ENCODE assay signal across 15 mouse cellular contexts in genomic region chr12:44071766-44072165, GRCm38 (mm10).
"Had no signal": no experiment of that assay in that cellular context is flagged by ENCODE, and none has a peak within 500 bp of the region (broad histone marks: within the 10 kb centered on the region; RNA-seq: fewer than 3 reads in every experiment).

No protein-coding gene starts in this region.

- H3K9ac ChIP-seq: neural tube, embryonic 15.5 days; stomach, embryonic 15.5 days had no signal

- H3K4me2 ChIP-seq: neural tube, embryonic 15.5 days; stomach, embryonic 15.5 days had no signal

- H3K9me3 ChIP-seq: neural tube, embryonic 15.5 days; stomach, embryonic 15.5 days had no signal

- DNase-seq: retina, postnatal 1 day; right cerebral cortex, adult 18-20 months; right cerebral cortex, postnatal 14 days; right cerebral cortex, postnatal 25 days; right cerebral cortex, postnatal 4 days; spleen, adult 18-20 months; thymus, adult 18-20 months; thymus, adult 2 months; thymus, postnatal 14 days; thymus, postnatal 25 days; thymus, postnatal 36 days; thymus, postnatal 4 days had no signal

- H3K27ac ChIP-seq: neural tube, embryonic 15.5 days; stomach, embryonic 15.5 days; stomach, postnatal 0 days had no signal

- H3K4me3 ChIP-seq: neural tube, embryonic 15.5 days; stomach, embryonic 15.5 days had no signal

- H3K4me1 ChIP-seq: neural tube, embryonic 15.5 days; stomach, embryonic 15.5 days had no signal

- H3K27me3 ChIP-seq: neural tube, embryonic 15.5 days; stomach, embryonic 15.5 days had no signal

- H3K36me3 ChIP-seq: neural tube, embryonic 15.5 days; stomach, embryonic 15.5 days had no signal
